15 mouse cellular contexts compared by ENCODE assay signal in the genomic region with DNA sequence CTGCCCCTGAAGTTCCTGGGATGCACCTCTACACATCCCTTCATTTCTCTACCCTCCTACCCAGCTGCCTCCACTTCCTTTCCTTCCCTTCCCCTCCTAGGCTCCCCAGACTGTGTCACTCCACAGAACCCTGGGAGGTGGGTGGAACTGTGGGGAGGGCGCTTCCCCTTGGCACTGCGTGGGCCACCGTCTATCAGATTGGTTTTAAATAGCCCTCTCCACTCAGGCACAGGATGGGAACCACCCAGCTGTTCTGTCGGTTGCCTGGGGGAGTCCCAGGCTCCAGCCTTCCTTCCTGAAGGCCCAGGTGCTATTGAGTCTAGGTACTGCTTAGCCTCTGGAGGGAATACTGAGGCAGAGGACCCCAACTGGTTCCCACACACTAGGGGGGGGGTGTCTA. TPM values are rescaled to one million over a fixed set of nuclear protein-coding genes. Genes with fewer than 3 reads are reported as not detected.
DNase-seq lines count a peak whose midpoint lies in the region; TF ChIP-seq lines count a peak whose summit lies in the region.
"Had no signal": no experiment of that assay in that cellular context is flagged by ENCODE, and none has a peak within 500 bp of the region (broad histone marks: within the 10 kb centered on the region; RNA-seq: fewer than 3 reads in every experiment).

No protein-coding gene starts in this region.

- peak overlapping the region; percentile 97 for H3K27ac ChIP-seq in gastrocnemius, adult 2 months
- peak overlapping the region; percentile 86 for H3K27ac ChIP-seq in olfactory bulb, adult 2 months (ENCODE audit: insufficient read depth, low read depth, low read length)
- H3K27ac ChIP-seq: hindbrain, embryonic 10.5 days; intestine, embryonic 15.5 days; liver, embryonic 12.5 days had no signal

- no peak for DNase-seq in gastrocnemius, adult 2 months
- DNase-seq in gastrocnemius, adult 18-20 months (ENCODE audit: low spot score): no peak
- DNase-seq in left cerebral cortex, postnatal 14 days (ENCODE audit: low spot score in 2 of 2): peak; percentile 37 to 38
- no peak for DNase-seq in left cerebral cortex, postnatal 10 days (ENCODE audit: extremely low spot score in 1 of 2, low spot score in 2 of 2)
- DNase-seq in kidney, postnatal 14 days: peak; percentile 62
- DNase-seq in urinary bladder, postnatal 10 days (ENCODE audit: low spot score): no peak
- DNase-seq: adrenal gland, postnatal 10 days; cerebellum, adult 8-10 months; gastrocnemius, postnatal 25 days; thymus, adult 2 months had no signal

- H3K4me3 ChIP-seq in gastrocnemius, adult 2 months: no peak overlapping the region
- no peak overlapping the region for H3K4me3 ChIP-seq in olfactory bulb, adult 2 months (ENCODE audit: insufficient read depth, low read depth, low read length)
- H3K4me3 ChIP-seq: hindbrain, embryonic 10.5 days; intestine, embryonic 15.5 days; liver, embryonic 12.5 days had no signal

- TF ChIP-seq POLR2A in olfactory bulb, adult 2 months (IDR thresholded peaks at IDR 0.05; ENCODE audit: insufficient read depth, low read depth, low read length): no peak

- no peak for TF ChIP-seq CTCF in gastrocnemius, adult 2 months (IDR thresholded peaks at IDR 0.05)
- no peak for TF ChIP-seq CTCF in olfactory bulb, adult 2 months (IDR thresholded peaks at IDR 0.05; ENCODE audit: insufficient read depth, low read depth, low read length)

- intact Hi-C loops in gastrocnemius, adult 2 months (cut with DNase I): no loop called here
- intact Hi-C loops in left cerebral cortex, postnatal 14 days (cut with DNase I): no loop called here
- intact Hi-C loops in left cerebral cortex, postnatal 10 days (cut with DNase I): no loop called here

- WGBS in olfactory bulb, adult 2 months: 34% methylated on average over 4 of the region's 4 CpGs

- H3K4me1 ChIP-seq in olfactory bulb, adult 2 months (ENCODE audit: control insufficient read depth, insufficient read depth, low read length): peaks cover 52% of the 10 kb centered on the region

RNA-seq across cellular contexts. Expression of gene Nthl1, which starts 2.5 kb away (rescaled TPM):
- 1 to 10 TPM; 2.6 to 3.4 TPM for total RNA-seq in gastrocnemius, adult 2 months (2021)
- total RNA-seq in gastrocnemius, adult 18-20 months (2021): 1 to 10 TPM; 2.5 to 3.5 TPM
- 1 to 10 TPM; 4.4 to 5.0 TPM for total RNA-seq in left cerebral cortex, postnatal 14 days (2021)
- total RNA-seq in left cerebral cortex, postnatal 10 days (2021): 1 to 10 TPM; 4.6 to 5.9 TPM
- polyA plus RNA-seq in olfactory bulb, adult 2 months (2012; ENCODE audit: insufficient read depth, insufficient read length, low replicate concordance, missing spikeins): not detected in 2 replicates

RNA-seq across cellular contexts. Expression of gene Tsc2, which starts 2.6 kb away (rescaled TPM):
- total RNA-seq in gastrocnemius, adult 2 months (2021): 10 to 100 TPM; 84.9 to 90.4 TPM
- 100 to 1,000 TPM in 1 of 2 experiments, 10 to 100 TPM in 1; 83.2 to 105 TPM for total RNA-seq in gastrocnemius, adult 18-20 months (2021)
- total RNA-seq in left cerebral cortex, postnatal 14 days (2021): 100 to 1,000 TPM; 122 to 130 TPM
- 100 to 1,000 TPM; 130 to 143 TPM for total RNA-seq in left cerebral cortex, postnatal 10 days (2021)
- polyA plus RNA-seq in olfactory bulb, adult 2 months (2012; ENCODE audit: insufficient read depth, insufficient read length, low replicate concordance, missing spikeins): 286 TPM in 1 of 2 replicates, not detected in the other

RNA-seq across cellular contexts. Expression of gene Slc9a3r2, which starts 15.1 kb away (rescaled TPM):
- total RNA-seq in gastrocnemius, adult 2 months (2021): 10 to 100 TPM; 27.8 to 52.9 TPM
- 10 to 100 TPM; 31.8 to 55.0 TPM for total RNA-seq in gastrocnemius, adult 18-20 months (2021)
- total RNA-seq in left cerebral cortex, postnatal 14 days (2021): 10 to 100 TPM; 52.6 to 53.0 TPM
- total RNA-seq in left cerebral cortex, postnatal 10 days (2021): 10 to 100 TPM; 55.0 to 55.2 TPM
- polyA plus RNA-seq in olfactory bulb, adult 2 months (2012; ENCODE audit: insufficient read depth, insufficient read length, low replicate concordance, missing spikeins): not detected in 2 replicates

RNA-seq across cellular contexts. Expression of gene Npw, which starts 23.2 kb away (rescaled TPM):
- total RNA-seq in gastrocnemius, adult 2 months (2021): not detected
- total RNA-seq in gastrocnemius, adult 18-20 months (2021): not detected
- 1 to 10 TPM in 1 of 2 experiments, under 1 TPM in 1; 0.95 to 1.4 TPM for total RNA-seq in left cerebral cortex, postnatal 14 days (2021)
- total RNA-seq in left cerebral cortex, postnatal 10 days (2021): not detected
- not detected in 2 replicates for polyA plus RNA-seq in olfactory bulb, adult 2 months (2012; ENCODE audit: insufficient read depth, insufficient read length, low replicate concordance, missing spikeins)
- total RNA-seq: adrenal gland, postnatal 10 days; gastrocnemius, postnatal 25 days; megakaryocyte, adult 5-6 weeks had no signal
- polyA plus RNA-seq: hindbrain, embryonic 10.5 days had no signal

RNA-seq across cellular contexts. Expression of gene Zfp598, which starts 34.5 kb away (rescaled TPM):
- 10 to 100 TPM; 22.1 to 24.5 TPM for total RNA-seq in gastrocnemius, adult 2 months (2021)
- total RNA-seq in gastrocnemius, adult 18-20 months (2021): 10 to 100 TPM; 23.1 to 25.4 TPM
- total RNA-seq in left cerebral cortex, postnatal 14 days (2021): 10 to 100 TPM; 37.9 to 39.3 TPM
- 10 to 100 TPM; 37.2 to 38.1 TPM for total RNA-seq in left cerebral cortex, postnatal 10 days (2021)
- not detected in 2 replicates for polyA plus RNA-seq in olfactory bulb, adult 2 months (2012; ENCODE audit: insufficient read depth, insufficient read length, low replicate concordance, missing spikeins)

Comparison
In these comparisons a context has a peak if more than half of its experiments do, and no peak if none do; other contexts are left out.
1. DNase-seq: peak in left cerebral cortex, postnatal 14 days (2 of 2) and kidney, postnatal 14 days (single experiment); none in gastrocnemius, adult 2 months (single experiment), gastrocnemius, adult 18-20 months (single experiment), left cerebral cortex, postnatal 10 days (0 of 2) and urinary bladder, postnatal 10 days (single experiment).